Mouse (Mus musculus) heart, embryonic 14.5 days (tissue): ENCODE data around the gene Cpeb3. TPM values are rescaled to one million over a fixed set of nuclear protein-coding genes. Genes with fewer than 3 reads are reported as not detected.
"Not testable (repeated sequence)": the region's sequence is repeated elsewhere in the genome, so short reads cannot be mapped to it uniquely, and the experiment has no call there.

ENCODE experiments used
- ATAC-seq: fragments of 200-750 bp; cut with Nextera tagmentation; 2 replicates; pipeline ENCODE4 v1.8.0; 2017; ENCODE audit warnings: low read depth, moderate TSS enrichment; ENCODE audit not compliant: insufficient number of reproducible peaks, insufficient read depth, low FRiP score
- H3K27ac ChIP-seq, 2 experiments: fragments of 200-500 bp in 1 of 2; fragments of 300-500 bp in 1 of 2; sonication (generic) in 1 of 2; replicated peaks in 1 of 2; 2 replicates each; pipeline ENCODE4 v1.5.1; 2012 to 2014; ENCODE audit warnings: low read depth in 2 of 2, low read length in 2 of 2, control low read depth in 1 of 2, mild to moderate bottlenecking in 1 of 2, mixed read lengths in 1 of 2; ENCODE audit not compliant: control insufficient read depth in 1 of 2, insufficient read depth in 1 of 2
- H3K27me3 ChIP-seq: fragments of 300-500 bp; sonication (generic); 2 replicates; pipeline ENCODE4 v1.6.1; 2014; ENCODE audit warnings: mild to moderate bottlenecking, low read length, control low read depth; ENCODE audit not compliant: control insufficient read depth, insufficient read depth
- H3K36me3 ChIP-seq: fragments of 300-500 bp; sonication (generic); 2 replicates; pipeline ENCODE4 v1.6.1; 2014; ENCODE audit warnings: mild to moderate bottlenecking, control low read depth, low read length, mixed read lengths; ENCODE audit not compliant: control insufficient read depth, insufficient read depth
- H3K4me1 ChIP-seq, 2 experiments: fragments of 200-500 bp in 1 of 2; fragments of 300-500 bp in 1 of 2; sonication (generic) in 1 of 2; 2 replicates each; pipeline ENCODE4 v1.6.1; 2012 to 2014; ENCODE audit warnings: low read length in 2 of 2, control low read depth in 1 of 2, mixed read lengths in 1 of 2; ENCODE audit not compliant: control insufficient read depth in 2 of 2, insufficient read depth in 2 of 2
- H3K4me2 ChIP-seq: fragments of 300-500 bp; sonication (generic); 2 replicates; pipeline ENCODE4 v1.6.1; 2014; ENCODE audit warnings: mild to moderate bottlenecking, low read length
- H3K4me3 ChIP-seq, 2 experiments: fragments of 200-500 bp in 1 of 2; fragments of 300-500 bp in 1 of 2; sonication (generic) in 1 of 2; 2 replicates each; pipeline ENCODE4 v1.5.1; 2012 to 2014; ENCODE audit warnings: low read length in 2 of 2, mild to moderate bottlenecking in 2 of 2, control low read depth in 1 of 2, low read depth in 1 of 2, moderate library complexity in 1 of 2; ENCODE audit not compliant: control insufficient read depth in 1 of 2, insufficient read depth in 1 of 2
- H3K9ac ChIP-seq: fragments of 300-500 bp; sonication (generic); 2 replicates; pipeline ENCODE4 v1.6.1; 2014; ENCODE audit warnings: mild to moderate bottlenecking, low read length
- H3K9me3 ChIP-seq: fragments of 300-500 bp; sonication (generic); 2 replicates; pipeline ENCODE4 v1.6.1; 2016; ENCODE audit warnings: low read length, control low read depth; ENCODE audit not compliant: control insufficient read depth
- WGBS: fragments of 180-500 bp; shearing (Covaris S2); extraction: QIAGEN DNeasy Blood & Tissue Kit; methylation state at CpG from one replicate; pipeline ENCODE4 v1.1.7; 2014; 5-methylcytosine and 5-hydroxymethylcytosine counted together
- polyA plus RNA-seq: library from polyadenylated mRNA; unstranded; fragments of >200 nt; fragmentation: Nextera tagmentation; extraction: Ambion mirVana; gene quantifications from 2 replicates; pipeline ENCODE4 v1.2.1, GENCODE M21; 2014

Gene Cpeb3
- polyA plus RNA-seq, 1 experiment from 2014 or later, result 8.8 TPM

- not testable (repeated sequence) for H3K36me3 ChIP-seq, H3K9me3 ChIP-seq, H3K27ac ChIP-seq, ATAC-seq, H3K9ac ChIP-seq, H3K4me2 ChIP-seq, H3K4me3 ChIP-seq, H3K27me3 ChIP-seq
- 64% methylated on average over 4 of the region's 4 CpGs for WGBS
- peaks cover 20 to 63% of the 10 kb centered on the region in 2 experiments for H3K4me1 ChIP-seq
Measured at GRCm38 (mm10) chr19:37077258-37077657, 131.1 kb downstream of the Cpeb3 start.

- Histone ChIP-seq H3K27me3 (no peaks in the 10 kb centered on the region), H3K4me3 (no peak overlapping the region), H3K27ac (peak overlapping the region; percentile 25 to 49; a peak in 2 of 4 replicates), H3K4me2 (no peak overlapping the region), H3K36me3 (no peaks in the 10 kb centered on the region), H3K9me3 (no peaks in the 10 kb centered on the region), H3K4me1 (peaks cover 20 to 59% of the 10 kb centered on the region in 2 experiments), H3K9ac (no peak overlapping the region)
- no peak for ATAC-seq
- 77% methylated on average over 4 of the region's 4 CpGs for WGBS
Measured at GRCm38 (mm10) chr19:37076646-37077045, 131.8 kb downstream of the Cpeb3 start.

GRCm38 (mm10) chr19:37076116-37076515, 132.3 kb downstream of the Cpeb3 start:
- Histone ChIP-seq H3K27ac (peak overlapping the region; percentile 25 to 49; a peak in 3 of 4 replicates), H3K4me2 (no peak overlapping the region), H3K36me3 (no peaks in the 10 kb centered on the region), H3K9me3 (no peaks in the 10 kb centered on the region), H3K27me3 (no peaks in the 10 kb centered on the region), H3K9ac (no peak overlapping the region), H3K4me3 (no peak overlapping the region), H3K4me1 (peaks cover 20 to 59% of the 10 kb centered on the region in 2 experiments)
- ATAC-seq, result no peak
- 13% methylated on average over 2 of the region's 2 CpGs for WGBS

- no peaks in the 10 kb centered on the region for H3K27me3 ChIP-seq
- WGBS, result 68% methylated on average over 7 of the region's 7 CpGs
- no peak overlapping the region for H3K4me2 ChIP-seq
- no peaks in the 10 kb centered on the region for H3K36me3 ChIP-seq
- no peak for ATAC-seq
- H3K9me3 ChIP-seq, result no peaks in the 10 kb centered on the region
- H3K27ac ChIP-seq, result peak overlapping the region in 1 of 2 experiments; percentile 25; a peak in 2 of 4 replicates
- H3K4me1 ChIP-seq, result peaks cover 20 to 59% of the 10 kb centered on the region in 2 experiments
- H3K9ac ChIP-seq, result no peak overlapping the region
- no peak overlapping the region for H3K4me3 ChIP-seq
Measured at GRCm38 (mm10) chr19:37075690-37076089, 132.7 kb downstream of the Cpeb3 start.

- no peak overlapping the region for H3K9ac ChIP-seq
- H3K27me3 ChIP-seq, result no peaks in the 10 kb centered on the region
- H3K4me3 ChIP-seq, result no peak overlapping the region
- H3K36me3 ChIP-seq, result no peaks in the 10 kb centered on the region
- H3K4me1 ChIP-seq, result peaks cover 20 to 59% of the 10 kb centered on the region in 2 experiments
- 33% methylated on average over 5 of the region's 5 CpGs for WGBS
- H3K27ac ChIP-seq, result peak overlapping the region in 1 of 2 experiments; percentile 58; a peak in 3 of 4 replicates
- no peak overlapping the region for H3K4me2 ChIP-seq
- no peak for ATAC-seq
- no peaks in the 10 kb centered on the region for H3K9me3 ChIP-seq
Measured at GRCm38 (mm10) chr19:37074726-37075125, 133.7 kb downstream of the Cpeb3 start.

GRCm38 (mm10) chr19:37074276-37074675, 134.1 kb downstream of the Cpeb3 start:
- H3K4me2 ChIP-seq, result no peak overlapping the region
- H3K4me1 ChIP-seq, result peaks cover 19 to 57% of the 10 kb centered on the region in 2 experiments
- no peak for ATAC-seq
- no peak overlapping the region for H3K9ac ChIP-seq
- WGBS, result 71% methylated on average over 3 of the region's 3 CpGs
- no peak overlapping the region for H3K4me3 ChIP-seq
- no peaks in the 10 kb centered on the region for H3K27me3 ChIP-seq
- no peaks in the 10 kb centered on the region for H3K36me3 ChIP-seq
- H3K9me3 ChIP-seq, result no peaks in the 10 kb centered on the region
- H3K27ac ChIP-seq, result peak overlapping the region; percentile 25 to 58; a peak in 3 of 4 replicates

- Histone ChIP-seq H3K9me3 (no peaks in the 10 kb centered on the region), H3K9ac (no peak overlapping the region), H3K4me2 (no peak overlapping the region), H3K4me1 (peaks cover 15 to 45% of the 10 kb centered on the region in 2 experiments), H3K27me3 (no peaks in the 10 kb centered on the region), H3K4me3 (no peak overlapping the region), H3K27ac (no peak overlapping the region), H3K36me3 (0 out of 2 replicates have a peak, but pooled peaks cover under 1% of the 10 kb centered on the region)
- no peak for ATAC-seq
- WGBS, result 43% methylated on average over 5 of the region's 5 CpGs
Measured at GRCm38 (mm10) chr19:37072871-37073629, 135.4 kb downstream of the Cpeb3 start.
